Mouse (Mus musculus) C2C12 (cell line): ENCODE data around the gene Scgb1b30.

Experiments used
- CEBPB ChIP-seq: IDR thresholded peaks from one replicate; pipeline ENCODE4 v1.6.1; 2011; ENCODE audit warnings: low read depth, mild to moderate bottlenecking, control low read depth, moderate library complexity
- CTCF ChIP-seq: IDR thresholded peaks from one replicate; pipeline ENCODE4 v1.5.1; 2011; ENCODE audit not compliant: control insufficient read depth, insufficient read depth, insufficient read length
- MAX ChIP-seq: IDR thresholded peaks from one replicate; pipeline ENCODE4 v1.6.1; 2011; ENCODE audit warnings: mild to moderate bottlenecking, control low read depth
- MYOD1 ChIP-seq: IDR thresholded peaks from one replicate; pipeline ENCODE4 v1.6.1; 2011; ENCODE audit warnings: low read depth; ENCODE audit not compliant: control insufficient read depth, insufficient read length
- USF1 ChIP-seq: IDR thresholded peaks from one replicate; pipeline ENCODE4 v1.6.1; 2011; ENCODE audit warnings: low read depth, mild to moderate bottlenecking, control low read depth, moderate library complexity

- TF ChIP-seq CTCF (no peak), MYOD1 (no peak), MAX (no peak), USF1 (no peak), CEBPB (no peak)
Measured at GRCm38 (mm10) chr7:34109190-34109589, 14.0 kb downstream of the Scgb1b30 start.
